Mouse (Mus musculus) C2C12 (cell line): ENCODE measurements around the gene Car12. TPM values are rescaled to one million over a fixed set of nuclear protein-coding genes. Genes with fewer than 3 reads are reported as not detected.

Experiments used
- H3K27me3 ChIP-seq: one replicate; pipeline ENCODE4 v1.6.1; 2011; ENCODE audit not compliant: control insufficient read depth, insufficient read depth, insufficient read length
- H3K36me3 ChIP-seq: one replicate; pipeline ENCODE4 v1.6.1; 2011; ENCODE audit not compliant: control insufficient read depth, insufficient read depth
- H3K4me3 ChIP-seq: one replicate; pipeline ENCODE4 v1.5.1; 2011; ENCODE audit warnings: mild to moderate bottlenecking, control low read depth; ENCODE audit not compliant: poor library complexity, insufficient read depth, severe bottlenecking
- H3K79me2 ChIP-seq: one replicate; pipeline ENCODE4 v1.6.1; 2011; ENCODE audit not compliant: control insufficient read depth, insufficient read depth
- H3K79me3 ChIP-seq: one replicate; pipeline ENCODE4 v1.6.1; 2011; ENCODE audit warnings: low read depth, control low read depth
- H3ac ChIP-seq: one replicate; pipeline ENCODE3; 2011; ENCODE audit warnings: low read depth; ENCODE audit not compliant: control insufficient read depth, insufficient read length
- CEBPB ChIP-seq: IDR thresholded peaks from one replicate; pipeline ENCODE4 v1.6.1; 2011; ENCODE audit warnings: low read depth, mild to moderate bottlenecking, control low read depth, moderate library complexity
- CTCF ChIP-seq: IDR thresholded peaks from one replicate; pipeline ENCODE4 v1.5.1; 2011; ENCODE audit not compliant: control insufficient read depth, insufficient read depth, insufficient read length
- FOSL1 ChIP-seq: IDR thresholded peaks from one replicate; pipeline ENCODE4 v1.8.0; 2011; ENCODE audit warnings: mild to moderate bottlenecking, low read length; ENCODE audit not compliant: poor library complexity, insufficient read depth, severe bottlenecking
- MAX ChIP-seq: IDR thresholded peaks from one replicate; pipeline ENCODE4 v1.6.1; 2011; ENCODE audit warnings: mild to moderate bottlenecking, control low read depth
- MYOD1 ChIP-seq: IDR thresholded peaks from one replicate; pipeline ENCODE4 v1.6.1; 2011; ENCODE audit warnings: low read depth; ENCODE audit not compliant: control insufficient read depth, insufficient read length
- MYOG ChIP-seq: IDR thresholded peaks from one replicate; pipeline ENCODE4 v1.6.1; 2011; ENCODE audit not compliant: control insufficient read depth, insufficient read length; ENCODE audit errors: extremely low read depth
- USF1 ChIP-seq: IDR thresholded peaks from one replicate; pipeline ENCODE4 v1.6.1; 2011; ENCODE audit warnings: low read depth, mild to moderate bottlenecking, control low read depth, moderate library complexity
- polyA plus RNA-seq: library from polyadenylated mRNA; unstranded; fragments of >200 nt; fragmentation: generic; extraction: Trizol; gene quantifications from one replicate; pipeline ENCODE4 v1.2.1, GENCODE M21; 2012; ENCODE audit warnings: missing spikeins

Gene Car12
- polyA plus RNA-seq, 1 experiment = 0.06 TPM

DNA sequence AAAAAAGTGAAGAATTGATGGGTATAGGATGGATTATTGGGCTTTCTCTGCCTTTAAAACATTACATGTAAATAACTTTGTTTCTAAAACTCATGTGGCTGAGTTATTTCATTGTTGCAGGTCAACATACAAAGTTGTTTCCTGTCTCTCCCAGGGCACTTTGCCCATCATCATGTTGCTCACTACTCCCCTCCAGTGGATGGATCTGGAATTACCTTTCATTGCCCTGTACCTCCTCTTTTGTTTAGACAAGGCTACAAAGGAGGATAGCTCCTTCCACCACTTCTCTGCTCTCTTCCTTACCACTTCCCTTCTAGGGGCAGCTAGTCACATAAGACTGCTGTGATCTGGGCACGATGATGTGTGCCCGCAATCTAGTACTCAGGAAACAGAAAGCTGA is 7.7 kb upstream of the Car12 start:
- H3ac ChIP-seq = no peak overlapping the region
- H3K79me2 ChIP-seq = no peaks in the 10 kb centered on the region
- no peak overlapping the region for H3K4me3 ChIP-seq
- no peaks in the 10 kb centered on the region for H3K27me3 ChIP-seq
- no peaks in the 10 kb centered on the region for H3K79me3 ChIP-seq
- no peak for TF ChIP-seq MYOD1
- TF ChIP-seq USF1 = no peak
- TF ChIP-seq CTCF = peak; percentile 12
- no peaks in the 10 kb centered on the region for H3K36me3 ChIP-seq

DNA sequence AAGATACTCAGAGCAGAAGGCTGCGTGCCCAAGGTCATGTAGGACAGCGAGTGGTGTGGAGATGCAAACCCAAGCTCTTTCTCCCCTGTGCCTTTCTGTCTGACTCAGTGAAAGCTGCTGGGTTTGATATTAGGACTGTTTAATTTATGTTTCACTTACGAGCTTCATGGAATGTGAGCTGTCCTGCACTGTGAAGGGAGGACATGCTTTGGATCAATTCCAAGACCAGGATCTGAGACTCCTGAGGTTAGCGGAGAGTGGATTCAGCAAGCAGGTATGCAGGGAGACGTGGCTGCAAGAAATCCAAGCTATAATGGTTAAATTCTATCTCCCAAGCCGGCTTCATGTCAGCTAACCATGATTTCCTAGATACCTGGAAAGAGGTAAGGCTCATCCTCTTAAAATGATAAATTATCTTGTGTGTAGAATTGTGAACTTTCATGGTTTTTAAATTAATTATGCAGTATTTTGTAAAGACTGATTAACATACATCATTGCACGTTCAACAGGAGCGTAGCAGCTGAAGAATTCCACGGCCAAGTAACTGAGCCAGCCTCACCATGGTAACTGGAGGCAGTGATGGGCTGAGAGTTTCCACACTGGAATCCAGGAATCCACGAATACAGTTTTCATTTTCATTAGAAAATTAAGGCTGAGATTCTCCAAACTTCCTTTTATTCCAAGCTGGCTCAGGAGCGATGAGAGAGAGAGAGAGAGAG is 5.3 kb upstream of the Car12 start:
- H3K4me3 ChIP-seq = no peak overlapping the region
- no peaks in the 10 kb centered on the region for H3K36me3 ChIP-seq
- H3K27me3 ChIP-seq = no peaks in the 10 kb centered on the region
- H3ac ChIP-seq = no peak overlapping the region
- no peaks in the 10 kb centered on the region for H3K79me3 ChIP-seq
- TF ChIP-seq MYOD1 (no peak), MYOG (no peak), CTCF (no peak), CEBPB (no peak), FOSL1 (no peak), MAX (no peak), USF1 (no peak)
- H3K79me2 ChIP-seq = no peaks in the 10 kb centered on the region

DNA sequence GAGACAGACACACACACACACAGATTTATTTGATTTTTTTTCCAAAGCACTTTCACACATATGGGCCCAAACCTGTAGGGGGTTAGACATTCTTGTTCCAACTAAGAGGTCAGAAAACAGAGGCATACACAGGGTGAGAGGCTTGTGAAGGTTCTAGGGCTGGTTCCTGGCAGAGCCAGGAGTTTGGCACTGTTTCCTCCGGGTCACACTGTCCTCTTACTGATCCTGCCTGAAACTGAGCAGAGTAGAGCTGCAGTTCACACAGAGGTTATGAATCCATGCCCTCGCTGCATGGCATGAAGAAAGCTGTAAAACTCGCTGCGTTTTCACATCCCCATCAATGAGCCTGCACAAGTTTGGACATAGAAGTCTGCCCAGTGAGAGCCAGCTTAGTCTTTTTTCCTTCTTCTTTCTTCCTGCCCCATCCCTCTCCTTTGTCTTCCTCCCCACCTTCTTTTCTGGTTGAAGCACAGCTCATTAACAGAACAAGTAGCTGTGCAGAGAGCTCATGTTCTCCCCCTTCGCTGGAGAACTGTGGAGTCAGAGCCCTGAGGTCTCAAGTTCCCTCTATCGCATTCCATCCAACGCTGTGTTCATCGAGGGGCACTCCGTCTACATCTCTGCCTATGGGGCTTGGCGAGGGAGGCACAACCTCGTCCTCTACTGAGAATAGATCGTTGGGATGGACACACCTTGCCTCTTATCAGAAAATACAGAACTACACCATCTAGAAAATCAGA is 4.5 kb upstream of the Car12 start:
- TF ChIP-seq USF1 = no peak
- no peak for TF ChIP-seq CTCF
- TF ChIP-seq CEBPB = no peak
- TF ChIP-seq FOSL1 = no peak
- no peak for TF ChIP-seq MAX
- no peak for TF ChIP-seq MYOG
- TF ChIP-seq MYOD1 = no peak
- Histone ChIP-seq H3K36me3 (no peaks in the 10 kb centered on the region), H3K27me3 (no peaks in the 10 kb centered on the region), H3ac (no peak overlapping the region), H3K4me3 (no peak overlapping the region), H3K79me2 (no peaks in the 10 kb centered on the region), H3K79me3 (no peaks in the 10 kb centered on the region)

DNA sequence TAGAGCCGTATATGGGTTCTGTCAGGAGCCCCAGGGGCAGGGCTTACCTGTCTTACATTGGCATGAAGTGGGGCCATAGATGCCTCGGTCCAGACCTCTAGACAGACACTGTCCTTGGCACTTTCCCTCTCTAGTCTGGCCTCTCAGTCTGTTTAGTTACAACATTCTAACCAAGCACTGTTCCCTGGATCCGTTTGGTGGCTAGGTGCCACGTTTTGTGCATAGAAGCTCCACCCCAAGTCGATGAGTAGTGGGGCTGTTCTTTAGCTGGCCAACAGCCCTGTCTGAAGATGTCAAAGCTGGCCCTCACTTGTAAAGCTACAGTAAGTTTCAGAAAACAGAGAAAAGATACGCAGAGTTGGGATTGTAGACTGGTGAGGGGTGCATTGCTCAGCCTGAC is 2.9 kb upstream of the Car12 start:
- H3K4me3 ChIP-seq = no peak overlapping the region
- TF ChIP-seq MAX = no peak
- no peak for TF ChIP-seq MYOD1
- TF ChIP-seq MYOG = no peak
- TF ChIP-seq CTCF = no peak
- TF ChIP-seq FOSL1 = no peak
- no peak for TF ChIP-seq USF1
- TF ChIP-seq CEBPB = no peak
- H3K79me2 ChIP-seq = no peaks in the 10 kb centered on the region
- H3K36me3 ChIP-seq = no peaks in the 10 kb centered on the region
- H3K27me3 ChIP-seq = no peaks in the 10 kb centered on the region
- no peak overlapping the region for H3ac ChIP-seq
- H3K79me3 ChIP-seq = no peaks in the 10 kb centered on the region

DNA sequence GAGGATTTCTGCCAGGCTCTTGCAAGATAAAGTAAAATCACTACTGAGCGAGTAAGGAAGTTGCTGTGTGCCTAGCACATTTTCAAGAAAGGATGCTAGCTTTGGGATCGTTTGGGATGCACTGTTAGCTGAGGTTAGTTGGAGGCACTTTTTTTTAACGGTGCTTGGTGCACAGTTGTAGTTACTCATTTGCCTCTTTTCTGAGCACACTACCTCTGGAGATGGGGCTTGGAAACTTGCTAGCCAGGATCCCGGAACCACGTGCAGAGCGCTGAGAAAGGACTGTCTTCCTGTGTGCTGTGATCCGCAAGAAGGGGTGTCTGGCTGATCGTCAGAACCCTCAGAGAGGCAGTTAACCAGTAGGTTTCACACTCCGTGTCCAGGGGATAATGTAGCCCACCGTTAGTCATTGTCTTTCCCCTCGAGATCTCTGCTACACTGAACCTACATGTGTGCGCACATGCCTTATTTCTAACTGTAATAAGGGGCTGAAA is 583 bp downstream of the Car12 start:
- TF ChIP-seq CTCF (no peak), MAX (no peak), CEBPB (no peak), USF1 (no peak), FOSL1 (no peak), MYOD1 (no peak), MYOG (no peak)
- Histone ChIP-seq H3ac (no peak overlapping the region), H3K27me3 (no peaks in the 10 kb centered on the region), H3K4me3 (no peak overlapping the region), H3K79me2 (no peaks in the 10 kb centered on the region), H3K79me3 (no peaks in the 10 kb centered on the region), H3K36me3 (no peaks in the 10 kb centered on the region)
